Comparison of ENCODE assay signal across 11 mouse cellular contexts in genomic region chr8:125242382-125242781, GRCm38 (mm10).
DNase-seq lines count a peak whose midpoint lies in the region; ATAC-seq and TF ChIP-seq lines count a peak whose summit lies in the region.
"Had no signal": no experiment of that assay in that cellular context is flagged by ENCODE, and none has a peak within 500 bp of the region (broad histone marks: within the 10 kb centered on the region; RNA-seq: fewer than 3 reads in every experiment).

No protein-coding gene starts in this region.

- no peak for DNase-seq in heart, postnatal 25 days (ENCODE audit: low spot score)
- peak; percentile 35 for DNase-seq in urinary bladder, postnatal 14 days (ENCODE audit: low spot score)
- no peak for DNase-seq in urinary bladder, adult 18-20 months (ENCODE audit: low spot score in 2 of 2)
- DNase-seq in kidney, postnatal 0 days (ENCODE audit: low spot score): peak; percentile 67
- peak; percentile 68 for DNase-seq in yolk sac, embryonic 10.5 days (ENCODE audit: low spot score)
- DNase-seq in T-cell, adult 2 months (ENCODE audit: low spot score): no peak
- DNase-seq in left cerebral cortex, postnatal 14 days (ENCODE audit: low spot score in 2 of 2): no peak
- DNase-seq: thymus, postnatal 36 days had no signal

- peaks cover 46% of the 10 kb centered on the region for H3K4me1 ChIP-seq in heart, embryonic 13.5 days
- H3K4me1 ChIP-seq in kidney, postnatal 0 days (replicated peaks; ENCODE audit: insufficient read depth, low read length): peaks cover 17% of the 10 kb centered on the region; the same call in 1 of the 2 replicates

- WGBS in heart, embryonic 13.5 days: 8% methylated on average over 10 of the region's 10 CpGs
- WGBS in kidney, postnatal 0 days: 36% methylated on average over 10 of the region's 10 CpGs

- intact Hi-C loops in heart, postnatal 25 days (cut with DNase I): no loop called here
- intact Hi-C loops in left cerebral cortex, postnatal 14 days (cut with DNase I): no loop called here

- H3K4me3 ChIP-seq in heart, embryonic 13.5 days: no peak overlapping the region
- H3K4me3 ChIP-seq in kidney, postnatal 0 days (replicated peaks; ENCODE audit: low read depth, low read length): no peak overlapping the region
- H3K4me3 ChIP-seq: embryonic facial prominence, embryonic 12.5 days had no signal

- H3K36me3 ChIP-seq in heart, embryonic 13.5 days: no peaks in the 10 kb centered on the region
- H3K36me3 ChIP-seq in kidney, postnatal 0 days (ENCODE audit: insufficient read depth, low read length): no peaks in the 10 kb centered on the region
- H3K36me3 ChIP-seq: embryonic facial prominence, embryonic 12.5 days had no signal

- peak overlapping the region; percentile 64 for H3K27ac ChIP-seq in heart, embryonic 13.5 days (replicated peaks)
- H3K27ac ChIP-seq in kidney, postnatal 0 days: 0 out of 2 replicates have a peak overlapping the region, but pooled peaks have one; percentile 42
- H3K27ac ChIP-seq: embryonic facial prominence, embryonic 12.5 days had no signal

- TF ChIP-seq CTCF in kidney, postnatal 0 days (IDR thresholded peaks at IDR 0.05; ENCODE audit: low read depth): no peak

- peak overlapping the region; percentile 37 for H3K4me2 ChIP-seq in heart, embryonic 13.5 days
- no peak overlapping the region for H3K4me2 ChIP-seq in kidney, postnatal 0 days (ENCODE audit: low read length)
- H3K4me2 ChIP-seq: embryonic facial prominence, embryonic 12.5 days had no signal

- ATAC-seq in heart, embryonic 13.5 days (ENCODE audit: extremely low read depth, insufficient number of reproducible peaks, low FRiP score, low TSS enrichment): no peak
- no peak for ATAC-seq in kidney, postnatal 0 days (replicated peaks; ENCODE audit: low FRiP score, low read depth)
- ATAC-seq: midbrain, embryonic 16.5 days had no signal

- H3K9ac ChIP-seq in heart, embryonic 13.5 days: peak overlapping the region; percentile 35
- H3K9ac ChIP-seq in kidney, postnatal 0 days (ENCODE audit: low read depth, low read length): no peak overlapping the region
- H3K9ac ChIP-seq: embryonic facial prominence, embryonic 12.5 days had no signal

- no peaks in the 10 kb centered on the region for H3K27me3 ChIP-seq in heart, embryonic 13.5 days (replicated peaks)
- H3K27me3 ChIP-seq in kidney, postnatal 0 days (ENCODE audit: insufficient read depth, low read length): no peaks in the 10 kb centered on the region
- H3K27me3 ChIP-seq: embryonic facial prominence, embryonic 12.5 days had no signal

- no peaks in the 10 kb centered on the region for H3K9me3 ChIP-seq in heart, embryonic 13.5 days
- no peaks in the 10 kb centered on the region for H3K9me3 ChIP-seq in kidney, postnatal 0 days (replicated peaks; ENCODE audit: low read length)
- H3K9me3 ChIP-seq: embryonic facial prominence, embryonic 12.5 days had no signal

Comparison
In these comparisons a context has a peak if more than half of its experiments do, and no peak if none do; other contexts are left out.
1. DNase-seq: peak in urinary bladder, postnatal 14 days (single experiment), kidney, postnatal 0 days (single experiment) and yolk sac, embryonic 10.5 days (single experiment); none in heart, postnatal 25 days (single experiment), urinary bladder, adult 18-20 months (0 of 2), T-cell, adult 2 months (single experiment) and left cerebral cortex, postnatal 14 days (0 of 2).